Mouse (Mus musculus) lung, adult 2 months (tissue): ENCODE measurements around the gene Ranbp17.

Experiments
- CTCF ChIP-seq: fragments of 200-500 bp; IDR thresholded peaks from 2 replicates; pipeline ENCODE4 v1.5.1; 2011; ENCODE audit warnings: mild to moderate bottlenecking, low read length, control low read depth; ENCODE audit not compliant: insufficient read depth
- POLR2A ChIP-seq: fragments of 200-500 bp; IDR thresholded peaks from 2 replicates; pipeline ENCODE4 v1.6.1; 2011; ENCODE audit warnings: low read depth, mild to moderate bottlenecking, control low read depth, low read length, borderline replicate concordance; ENCODE audit errors: extremely low read depth

DNA sequence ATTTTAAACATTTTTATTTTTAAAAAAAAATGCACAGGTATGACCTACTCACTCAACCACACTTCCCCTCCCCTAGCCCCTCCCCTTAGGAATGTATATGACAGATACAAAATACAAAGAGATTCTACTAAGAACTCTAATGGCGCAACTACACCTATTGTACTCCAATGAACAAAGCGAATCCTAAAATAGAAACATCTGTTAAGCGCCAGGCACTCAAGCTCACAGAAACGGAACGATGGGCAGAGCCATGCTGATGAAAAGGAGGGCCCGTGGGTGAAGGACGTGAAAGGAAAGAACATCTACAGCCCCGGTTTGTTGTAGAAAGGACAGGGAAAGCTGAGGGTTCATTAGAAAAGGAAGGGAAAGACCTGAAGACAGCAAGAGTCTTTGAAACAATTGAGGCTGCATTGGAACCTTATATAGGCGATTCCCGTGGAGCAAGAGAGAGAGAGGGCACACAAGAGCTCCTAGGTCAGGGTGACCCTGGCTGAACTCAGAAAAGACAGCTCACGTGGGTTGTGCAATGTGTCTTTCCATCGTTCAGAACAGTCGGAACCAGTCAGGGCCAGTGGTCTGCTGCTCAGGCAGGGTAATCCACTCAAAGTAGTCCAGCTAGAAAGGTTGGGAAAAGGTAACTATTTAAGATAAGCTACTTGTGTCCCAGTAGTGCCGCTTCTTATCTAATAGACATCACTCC is 37.5 kb upstream of the Ranbp17 start:
- TF ChIP-seq CTCF: no peak
- TF ChIP-seq POLR2A: no peak
